In the genomic region with DNA sequence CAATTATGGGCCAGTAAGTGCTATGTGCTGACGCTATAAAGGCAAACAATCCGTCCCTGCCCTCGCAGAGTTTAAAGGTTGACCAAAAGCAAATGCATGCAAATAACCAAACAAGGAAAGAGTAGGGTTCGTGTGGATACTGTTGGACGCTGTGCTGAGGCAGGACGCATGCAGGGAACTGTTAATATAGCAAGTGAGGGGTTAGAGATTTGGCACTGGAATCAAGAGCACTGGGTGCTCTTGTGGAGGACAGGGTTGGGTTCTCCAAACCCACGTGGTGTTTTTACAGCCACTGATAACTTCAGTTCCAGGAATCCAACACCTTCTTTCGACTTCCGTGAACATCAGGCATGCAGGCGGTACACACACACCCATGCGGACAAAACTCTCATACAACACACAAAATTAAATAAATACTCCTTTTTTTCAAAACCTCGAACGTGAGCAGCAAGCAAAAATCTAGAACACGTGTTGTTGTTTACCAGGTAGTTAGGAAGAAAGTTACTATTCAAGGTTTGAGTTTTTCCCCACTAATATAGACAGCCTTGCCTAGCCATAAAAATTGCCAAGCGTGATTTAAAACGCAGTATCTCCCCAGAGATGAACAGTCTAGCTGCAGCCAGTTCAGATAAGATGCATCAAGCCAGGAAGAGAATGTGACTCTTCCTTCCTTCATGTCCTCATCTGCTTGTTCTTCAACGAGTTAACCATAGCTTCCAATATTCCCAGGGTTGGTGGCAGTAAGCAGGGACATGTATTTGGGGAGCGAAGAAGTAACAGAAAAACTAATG, we compare ENCODE assay signal across 32 mouse cellular contexts. TPM values are rescaled to one million over a fixed set of nuclear protein-coding genes. Genes with fewer than 3 reads are reported as not detected.
DNase-seq lines count a peak whose midpoint lies in the region; ATAC-seq and TF ChIP-seq lines count a peak whose summit lies in the region.
"Had no signal": no experiment of that assay in that cellular context is flagged by ENCODE, and none has a peak within 500 bp of the region (broad histone marks: within the 10 kb centered on the region; RNA-seq: fewer than 3 reads in every experiment).

No protein-coding gene starts in this region.

- TF ChIP-seq EP300 in liver, postnatal 0 days (IDR thresholded peaks at IDR 0.05; ENCODE audit: low read depth): no peak

- H3K36me3 ChIP-seq in liver, adult 2 months (ENCODE audit: control insufficient read depth, insufficient read depth, low read length): peaks cover 78% of the 10 kb centered on the region
- H3K36me3 ChIP-seq in intestine, postnatal 0 days (ENCODE audit: control insufficient read depth, insufficient read depth): peaks cover 6% of the 10 kb centered on the region; the same call in 1 of the 2 replicates
- 0 out of 2 replicates have a peak, but pooled peaks cover 3% of the 10 kb centered on the region for H3K36me3 ChIP-seq in liver, postnatal 0 days (replicated peaks; ENCODE audit: insufficient read depth, low read length)
- H3K36me3 ChIP-seq: embryonic facial prominence, embryonic 13.5 days; heart, embryonic 10.5 days; heart, embryonic 15.5 days; hindbrain, embryonic 13.5 days; stomach, embryonic 15.5 days had no signal

- no peaks in the 10 kb centered on the region for H3K27me3 ChIP-seq in liver, adult 2 months (ENCODE audit: control insufficient read depth, insufficient read depth, low read length)
- no peaks in the 10 kb centered on the region for H3K27me3 ChIP-seq in intestine, postnatal 0 days (replicated peaks; ENCODE audit: control insufficient read depth, insufficient read depth, low read length)
- H3K27me3 ChIP-seq in liver, postnatal 0 days (ENCODE audit: insufficient read depth, low read length): no peaks in the 10 kb centered on the region
- H3K27me3 ChIP-seq: embryonic facial prominence, embryonic 13.5 days; heart, embryonic 15.5 days; stomach, embryonic 15.5 days had no signal

- no peaks in the 10 kb centered on the region for H3K9me3 ChIP-seq in intestine, postnatal 0 days (ENCODE audit: control insufficient read depth)
- H3K9me3 ChIP-seq in liver, postnatal 0 days (ENCODE audit: low read length): no peaks in the 10 kb centered on the region
- H3K9me3 ChIP-seq: embryonic facial prominence, embryonic 13.5 days; heart, embryonic 10.5 days; heart, embryonic 15.5 days; hindbrain, embryonic 13.5 days; stomach, embryonic 15.5 days had no signal

- TF ChIP-seq CTCF in liver, adult 2 months (IDR thresholded peaks at IDR 0.05; ENCODE audit: low read depth, low read length): no peak
- TF ChIP-seq CTCF in intestine, postnatal 0 days (IDR thresholded peaks at IDR 0.05; ENCODE audit: low read depth): no peak
- no peak for TF ChIP-seq CTCF in liver, postnatal 0 days (IDR thresholded peaks at IDR 0.05; ENCODE audit: low read depth)

- H3K27ac ChIP-seq in liver, adult 2 months (replicated peaks; ENCODE audit: insufficient read depth, low read depth, low read length): peak overlapping the region; percentile 42; the same call in 1 of the 2 replicates
- H3K27ac ChIP-seq in intestine, postnatal 0 days (ENCODE audit: low read depth, low read length): peak overlapping the region; percentile 41; the same call in 1 of the 2 replicates
- no peak overlapping the region for H3K27ac ChIP-seq in liver, postnatal 0 days (ENCODE audit: low read depth)
- H3K27ac ChIP-seq: embryonic facial prominence, embryonic 13.5 days; heart, embryonic 10.5 days; heart, embryonic 15.5 days; hindbrain, embryonic 13.5 days; liver, embryonic 14.5 days; macrophage; stomach, embryonic 15.5 days had no signal

- no peak overlapping the region for H3K9ac ChIP-seq in liver, adult 2 months (ENCODE audit: low read depth, low read length)
- no peak overlapping the region for H3K9ac ChIP-seq in intestine, postnatal 0 days (ENCODE audit: low read depth, low read length)
- H3K9ac ChIP-seq in liver, postnatal 0 days (replicated peaks): no peak overlapping the region
- H3K9ac ChIP-seq: embryonic facial prominence, embryonic 13.5 days; heart, embryonic 15.5 days; hindbrain, embryonic 13.5 days; liver, embryonic 14.5 days; stomach, embryonic 15.5 days had no signal

- peak; percentile 63 for DNase-seq in liver, adult 2 months (ENCODE audit: extremely low read depth, low read depth, low spot score)
- DNase-seq in liver: no peak
- DNase-seq in liver, postnatal 0 days: no peak
- DNase-seq in thymus, postnatal 14 days: no peak
- DNase-seq in lung, postnatal 4 days: no peak
- DNase-seq in left cerebral cortex, adult 8-10 months (ENCODE audit: low spot score in 2 of 2): no peak
- DNase-seq: adrenal gland, postnatal 25 days; cerebellum, adult 11-12 months; cerebellum, postnatal 10 days; gastrocnemius, postnatal 10 days; heart, postnatal 36 days; kidney, adult 2 months; kidney, postnatal 36 days; midbrain, embryonic 14.5 days; retina, postnatal 1 day; right cerebral cortex, postnatal 14 days; thymus, postnatal 25 days had no signal

- H3K4me3 ChIP-seq in liver, adult 2 months (ENCODE audit: insufficient read depth, low read depth, low read length): no peak overlapping the region
- 0 out of 2 replicates have a peak overlapping the region, but pooled peaks have one; percentile 5 for H3K4me3 ChIP-seq in intestine, postnatal 0 days (ENCODE audit: low read depth, low read length)
- no peak overlapping the region for H3K4me3 ChIP-seq in liver, postnatal 0 days (ENCODE audit: low read depth, low read length)
- H3K4me3 ChIP-seq: embryonic facial prominence, embryonic 13.5 days; heart, embryonic 10.5 days; heart, embryonic 15.5 days; hindbrain, embryonic 13.5 days; stomach, embryonic 15.5 days had no signal

- peaks cover 7% of the 10 kb centered on the region; the same call in 1 of the 2 replicates for H3K79me2 ChIP-seq in liver, adult 2 months (ENCODE audit: control insufficient read depth, insufficient read depth, low read length)

- TF ChIP-seq POLR2A in liver, adult 2 months (IDR thresholded peaks at IDR 0.05; ENCODE audit: extremely low read depth, insufficient read depth, low read length): no peak

- peaks cover 19% of the 10 kb centered on the region; the same call in 1 of the 2 replicates for H3K4me1 ChIP-seq in liver, adult 2 months (ENCODE audit: control insufficient read depth, insufficient read depth, low read length)
- peaks cover 4% of the 10 kb centered on the region for H3K4me1 ChIP-seq in intestine, postnatal 0 days (replicated peaks; ENCODE audit: control insufficient read depth, insufficient read depth, low read length)
- H3K4me1 ChIP-seq in liver, postnatal 0 days (ENCODE audit: insufficient read depth): peaks cover 8% of the 10 kb centered on the region
- H3K4me1 ChIP-seq: embryonic facial prominence, embryonic 13.5 days; heart, embryonic 10.5 days; heart, embryonic 15.5 days; stomach, embryonic 15.5 days had no signal

- 29% methylated on average over 18 of the region's 18 CpGs for WGBS in liver, adult 2 months
- WGBS in intestine, postnatal 0 days: 36% methylated on average over 18 of the region's 18 CpGs
- WGBS in liver, postnatal 0 days (ENCODE audit: insufficient replicate concordance): 56% methylated on average over 18 of the region's 18 CpGs

- peak overlapping the region; percentile 41 for H3K4me2 ChIP-seq in intestine, postnatal 0 days (replicated peaks; ENCODE audit: low read depth)
- no peak overlapping the region for H3K4me2 ChIP-seq in liver, postnatal 0 days (ENCODE audit: low read depth, low read length)
- H3K4me2 ChIP-seq: embryonic facial prominence, embryonic 13.5 days; heart, embryonic 15.5 days; hindbrain, embryonic 13.5 days; stomach, embryonic 15.5 days had no signal

- peak; percentile 88 for ATAC-seq in intestine, postnatal 0 days
- 0 out of 2 replicates have a peak, but pooled peaks have one; percentile 29 for ATAC-seq in liver, postnatal 0 days
- ATAC-seq: forebrain, embryonic 16.5 days; lung, postnatal 0 days had no signal

RNA-seq across cellular contexts. Expression of a gene that starts 40.2 kb away (rescaled TPM):
- 1.2 and 1.9 TPM in 2 replicates for total RNA-seq in liver, adult 2 months (2014; rRNA removed)
- 0.29 and 0.38 TPM in 2 replicates for polyA plus RNA-seq in liver, adult 2 months (2012; rRNA removed)
- polyA plus RNA-seq in intestine, postnatal 0 days (2015; fragmentation: Nextera tagmentation; extraction: Ambion mirVana): 5.5 and 5.6 TPM in 2 replicates
- 2.8 and 2.9 TPM in 2 replicates for polyA plus RNA-seq in liver, postnatal 0 days (2015; fragmentation: Nextera tagmentation; extraction: Ambion mirVana)
- total RNA-seq in left cerebral cortex, adult 8-10 months (2022): 1 to 10 TPM; 2.1 to 5.1 (median 3.7) TPM

RNA-seq across cellular contexts. Expression of a gene that starts 49.4 kb away (rescaled TPM):
- total RNA-seq in liver, adult 2 months (2014; rRNA removed): 131 and 168 TPM in 2 replicates
- polyA plus RNA-seq in liver, adult 2 months (2012; rRNA removed): 52.2 and 58.4 TPM in 2 replicates
- 117 and 139 TPM in 2 replicates for polyA plus RNA-seq in intestine, postnatal 0 days (2015; fragmentation: Nextera tagmentation; extraction: Ambion mirVana)
- polyA plus RNA-seq in liver, postnatal 0 days (2015; fragmentation: Nextera tagmentation; extraction: Ambion mirVana): 35.9 and 43.5 TPM in 2 replicates
- under 1 TPM in 3 of 4 experiments, not detected in 1; 0.16 to 0.30 (median 0.26) TPM for total RNA-seq in left cerebral cortex, adult 8-10 months (2022)
- total RNA-seq: common myeloid progenitor, adult 5-6 weeks; gastrocnemius, postnatal 10 days; monocyte, adult 5-6 weeks had no signal
- polyA plus RNA-seq: embryonic facial prominence, embryonic 13.5 days; forebrain, embryonic 11.5 days; hindbrain, embryonic 13.5 days; limb, embryonic 11.5 days; macrophage; midbrain, embryonic 14.5 days; neural tube, embryonic 14.5 days had no signal
